Mouse (Mus musculus) CH12.LX (cell line): ENCODE measurements at regions not wholly inside any gene's neighbourhood (a gene's known extent, or its start where the extent isn't known, plus 50 kb on each side); places are given as distances from the start of the nearest gene placed in this dataset.
A peak's percentile ranks its signal among the peaks of the same experiment; 100 is the strongest.

Experiments
- DNase-seq: peaks from one replicate; pipeline ENCODE4 v3.0.0-alpha.2; 2013; ENCODE audit errors: extremely low read depth
- H3K27ac ChIP-seq: 2 replicates; pipeline ENCODE4 v1.5.1; 2012; ENCODE audit warnings: low read depth, mild to moderate bottlenecking, control low read depth, moderate library complexity; ENCODE audit not compliant: insufficient read depth
- H3K27me3 ChIP-seq: replicated peaks from 2 replicates; pipeline ENCODE3; 2012; ENCODE audit warnings: inconsistent platforms
- H3K36me3 ChIP-seq, 2 experiments: replicated peaks in 1 of 2; 2 replicates each; pipeline versions ENCODE3 to v1.6.1; 2012; ENCODE audit warnings: inconsistent platforms in 1 of 2, low read length in 1 of 2, mild to moderate bottlenecking in 1 of 2, mixed read lengths in 1 of 2, moderate library complexity in 1 of 2; ENCODE audit not compliant: control insufficient read depth in 1 of 2, insufficient read depth in 1 of 2
- H3K4me1 ChIP-seq, 2 experiments: 2 replicates each; pipeline ENCODE4 v1.6.1; 2012; ENCODE audit warnings: inconsistent platforms in 1 of 2, moderate library complexity in 1 of 2; ENCODE audit not compliant: insufficient read depth in 2 of 2, control insufficient read depth in 1 of 2
- H3K4me2 ChIP-seq: 2 replicates; pipeline ENCODE4 v1.6.1; 2012; ENCODE audit warnings: low read depth, mild to moderate bottlenecking, control low read depth; ENCODE audit not compliant: poor library complexity, insufficient read depth, severe bottlenecking
- H3K4me3 ChIP-seq, 3 experiments: fragments of 150-350 bp in 1 of 3; sonication (generic) in 1 of 3; replicated peaks in 1 of 3; 2 replicates each; pipeline versions ENCODE3 to v1.5.1; 2011 to 2012; ENCODE audit warnings: low read depth in 2 of 3, low read length in 2 of 3, mild to moderate bottlenecking in 2 of 3, moderate library complexity in 2 of 3, control low read depth in 1 of 3, improper control_type of control experiment in 1 of 3, inconsistent platforms in 1 of 3, mixed read lengths in 1 of 3; ENCODE audit not compliant: poor library complexity in 1 of 3
- H3K79me2 ChIP-seq: replicated peaks from 2 replicates; pipeline ENCODE4 v1.6.1; 2012; ENCODE audit warnings: mild to moderate bottlenecking, moderate library complexity; ENCODE audit not compliant: control insufficient read depth, poor library complexity, insufficient read depth, severe bottlenecking; ENCODE audit errors: extremely low read depth
- H3K9ac ChIP-seq: 2 replicates; pipeline ENCODE4 v1.6.1; 2012; ENCODE audit warnings: low read depth, mild to moderate bottlenecking, control low read depth, moderate library complexity; ENCODE audit not compliant: insufficient read depth
- H3K9me3 ChIP-seq: replicated peaks from 2 replicates; pipeline ENCODE3; 2012; ENCODE audit warnings: low read length, inconsistent platforms, mixed read lengths
- CHD1 ChIP-seq: IDR thresholded peaks from 2 replicates; pipeline ENCODE4 v1.6.1; 2012; ENCODE audit warnings: low read depth, low read length, improper control_type of control experiment, inconsistent platforms
- CTCF ChIP-seq, 2 experiments: IDR thresholded peaks in 1 of 2; conservative IDR thresholded peaks in 1 of 2; 2 replicates each; pipeline ENCODE4 v1.5.1; 2011 to 2012; ENCODE audit warnings: low read depth in 2 of 2, low read length in 2 of 2, improper control_type of control experiment in 1 of 2, inconsistent platforms in 1 of 2, mild to moderate bottlenecking in 1 of 2, moderate library complexity in 1 of 2
- E2F4 ChIP-seq: IDR thresholded peaks from 2 replicates; pipeline ENCODE4 v1.6.1; 2011; ENCODE audit warnings: low read depth, low read length, improper control_type of control experiment; ENCODE audit not compliant: insufficient replicate concordance
- ELF1 ChIP-seq: IDR thresholded peaks from 2 replicates; pipeline ENCODE4 v1.6.1; 2014; ENCODE audit warnings: low read depth, mild to moderate bottlenecking, inconsistent platforms, low read length, improper control_type of control experiment
- EP300 ChIP-seq: IDR thresholded peaks from 2 replicates; pipeline ENCODE4 v1.6.1; 2011; ENCODE audit warnings: low read length, improper control_type of control experiment
- GABPA ChIP-seq: IDR thresholded peaks from 2 replicates; pipeline ENCODE4 v1.6.1; 2012; ENCODE audit warnings: low read depth, low read length, improper control_type of control experiment, inconsistent platforms; ENCODE audit not compliant: insufficient replicate concordance
- HCFC1 ChIP-seq: IDR thresholded peaks from 2 replicates; pipeline ENCODE4 v1.6.1; 2012; ENCODE audit warnings: low read depth, mild to moderate bottlenecking, inconsistent platforms, low read length, improper control_type of control experiment
- JUND ChIP-seq: conservative IDR thresholded peaks from 2 replicates; pipeline ENCODE4 v1.6.1; 2011; ENCODE audit warnings: low read depth, low read length, improper control_type of control experiment
- KAT2A ChIP-seq: IDR thresholded peaks from 2 replicates; pipeline ENCODE4 v1.6.1; 2012; ENCODE audit warnings: low read length, improper control_type of control experiment, inconsistent platforms; ENCODE audit not compliant: insufficient replicate concordance
- MAFK ChIP-seq: IDR thresholded peaks from 2 replicates; pipeline ENCODE4 v1.6.1; 2011; ENCODE audit warnings: low read length, improper control_type of control experiment; ENCODE audit not compliant: insufficient replicate concordance
- MAX ChIP-seq: IDR thresholded peaks from 2 replicates; pipeline ENCODE4 v1.6.1; 2011; ENCODE audit warnings: low read length, improper control_type of control experiment
- MEF2A ChIP-seq: IDR thresholded peaks from 2 replicates; pipeline ENCODE4 v1.6.1; 2014; ENCODE audit warnings: low read depth, mild to moderate bottlenecking, inconsistent platforms, low read length, improper control_type of control experiment, borderline replicate concordance
- MXI1 ChIP-seq: IDR thresholded peaks from 2 replicates; pipeline ENCODE4 v1.6.1; 2011; ENCODE audit warnings: mild to moderate bottlenecking, low read depth, low read length, improper control_type of control experiment
- NELFE ChIP-seq: IDR thresholded peaks from 2 replicates; pipeline ENCODE4 v1.6.1; 2011; ENCODE audit warnings: low read depth, low read length, improper control_type of control experiment
- NRF1 ChIP-seq: IDR thresholded peaks from 2 replicates; pipeline ENCODE4 v1.6.1; 2014; ENCODE audit warnings: low read depth, mild to moderate bottlenecking, inconsistent platforms, low read length, improper control_type of control experiment, moderate library complexity
- PAX5 ChIP-seq: IDR thresholded peaks from 2 replicates; pipeline ENCODE4 v1.6.1; 2012; ENCODE audit warnings: low read length, inconsistent platforms, mixed read lengths
- POLR2A ChIP-seq: IDR thresholded peaks from 2 replicates; pipeline ENCODE4 v1.6.1; 2011; ENCODE audit warnings: low read depth, mild to moderate bottlenecking, improper control_type of control experiment, low read length
- POLR2AphosphoS2 ChIP-seq: IDR thresholded peaks from 2 replicates; pipeline ENCODE4 v1.6.1; 2011; ENCODE audit warnings: low read depth, low read length, improper control_type of control experiment
- RAD21 ChIP-seq: IDR thresholded peaks from 2 replicates; pipeline ENCODE4 v1.6.1; 2011; ENCODE audit warnings: low read depth, mild to moderate bottlenecking, low read length, improper control_type of control experiment, moderate library complexity
- SIN3A ChIP-seq: IDR thresholded peaks from 2 replicates; pipeline ENCODE4 v1.6.1; 2012; ENCODE audit warnings: low read length, improper control_type of control experiment, inconsistent platforms
- SMC3 ChIP-seq: IDR thresholded peaks from 2 replicates; pipeline ENCODE4 v1.6.1; 2011; ENCODE audit warnings: low read depth, low read length, improper control_type of control experiment
- TBP ChIP-seq: conservative IDR thresholded peaks from 2 replicates; pipeline ENCODE4 v1.6.1; 2011; ENCODE audit warnings: low read depth, low read length, improper control_type of control experiment
- TCF12 ChIP-seq: IDR thresholded peaks from 2 replicates; pipeline ENCODE4 v1.6.1; 2014; ENCODE audit warnings: low read depth, mild to moderate bottlenecking, inconsistent platforms, low read length, improper control_type of control experiment
- UBTF ChIP-seq: IDR thresholded peaks from 2 replicates; pipeline ENCODE4 v1.6.1; 2012; ENCODE audit warnings: low read depth, mild to moderate bottlenecking, inconsistent platforms, low read length, improper control_type of control experiment, moderate library complexity
- USF1 ChIP-seq: IDR thresholded peaks from 2 replicates; pipeline ENCODE4 v1.6.1; 2014; ENCODE audit warnings: low read depth, mild to moderate bottlenecking, inconsistent platforms, low read length, improper control_type of control experiment
- ZC3H11A ChIP-seq: IDR thresholded peaks from 2 replicates; pipeline ENCODE4 v1.6.1; 2012; ENCODE audit warnings: low read depth, mild to moderate bottlenecking, inconsistent platforms, low read length, improper control_type of control experiment
- ZKSCAN1 ChIP-seq: IDR thresholded peaks from 2 replicates; pipeline ENCODE4 v1.6.1; 2012; ENCODE audit warnings: low read depth, inconsistent platforms, low read length, improper control_type of control experiment, borderline replicate concordance
- ZMIZ1 ChIP-seq: IDR thresholded peaks from 2 replicates; pipeline ENCODE4 v1.6.1; 2012; ENCODE audit warnings: low read depth, mild to moderate bottlenecking, inconsistent platforms, low read length, improper control_type of control experiment
- ZNF384 ChIP-seq: IDR thresholded peaks from 2 replicates; pipeline ENCODE4 v1.6.1; 2012; ENCODE audit warnings: low read depth, low read length, improper control_type of control experiment, inconsistent platforms
- dilution Hi-C: fragments of 300-500 bp; cut with MboI; formaldehyde crosslinking; loops from 2 replicates; pipeline ENCODE4 v1.14.3; 2020; ENCODE audit warnings: low sequenced_read_pairs; ENCODE audit not compliant: extremely low pct_unique_long_range_greater_than_20kb, extremely low pct_ligation_motif_present
- in situ Hi-C: fragments of 300-500 bp; cut with MboI; formaldehyde crosslinking; loops from 3 replicates; pipeline ENCODE4 v1.14.3; 2019; ENCODE audit warnings: low sequenced_read_pairs, low pct_ligation_motif_present, low pct_unique_long_range_greater_than_20kb, mixed read lengths

- TF ChIP-seq TBP (no peak), CTCF (conservative IDR thresholded peaks at IDR 0.05 in 1 of 2, IDR thresholded peaks at IDR 0.05 in 1 of 2; ENCODE audit: low read depth in 2 of 2, low read length in 2 of 2) (no peak), PAX5 (no peak)
- peaks cover 0 to 5% of the 10 kb centered on the region in 2 experiments; a peak in 2 of 4 replicates for H3K4me1 ChIP-seq
- no peaks in the 10 kb centered on the region for H3K9me3 ChIP-seq
- in situ Hi-C loops: loop anchor here (10.0 kb wide), 1 partner anchor 402 kb away; no protein-coding TSS in a partner anchor
- no peaks in the 10 kb centered on the region for H3K79me2 ChIP-seq
- DNase-seq: no peak
- H3K27ac ChIP-seq: no peak overlapping the region
- H3K36me3 ChIP-seq: no peaks in the 10 kb centered on the region
- dilution Hi-C loops: no loop called here
- no peak overlapping the region for H3K4me2 ChIP-seq
- H3K27me3 ChIP-seq: no peaks in the 10 kb centered on the region
- no peak overlapping the region for H3K9ac ChIP-seq
- no peak overlapping the region for H3K4me3 ChIP-seq
Observed at GRCm38 (mm10) chr3:70102593-70103213, 95.3 kb downstream of the Otol1 start.

GRCm38 (mm10) chr3:70103983-70104827, 96.8 kb downstream of the Otol1 start:
- no peaks in the 10 kb centered on the region for H3K36me3 ChIP-seq
- H3K4me1 ChIP-seq: peaks cover 0 to 5% of the 10 kb centered on the region in 2 experiments; a peak in 2 of 4 replicates
- H3K27me3 ChIP-seq: no peaks in the 10 kb centered on the region
- H3K9me3 ChIP-seq: no peaks in the 10 kb centered on the region
- H3K79me2 ChIP-seq: no peaks in the 10 kb centered on the region
- peak overlapping the region; percentile 85 for H3K4me2 ChIP-seq
- DNase-seq: peak; percentile 86
- peak overlapping the region; percentile 78 for H3K27ac ChIP-seq
- peak overlapping the region; percentile 78 for H3K9ac ChIP-seq
- dilution Hi-C loops (no loop called here), in situ Hi-C loops (loop anchor here (10.0 kb wide), 1 partner anchor 401 kb away; no protein-coding TSS in a partner anchor)
- peak overlapping the region; percentile 55 to 63 (median 59) for H3K4me3 ChIP-seq
- no peak for TF ChIP-seq PAX5
- TF ChIP-seq POLR2A: no peak
- peak; percentile 29; the same call in 1 of the 2 replicates for TF ChIP-seq ZC3H11A
- peak; percentile 45 for TF ChIP-seq HCFC1
- TF ChIP-seq KAT2A: no peak
- no peak; the same call in none of the 2 replicates for TF ChIP-seq MXI1
- TF ChIP-seq CTCF (conservative IDR thresholded peaks at IDR 0.05 in 1 of 2, IDR thresholded peaks at IDR 0.05 in 1 of 2; ENCODE audit: low read depth in 2 of 2, low read length in 2 of 2): peak; percentile 63 to 91
- no peak for TF ChIP-seq ZKSCAN1
- 0 out of 2 replicates have a peak, but pooled peaks have one; percentile 7 for TF ChIP-seq MAFK
- peak; percentile 77 for TF ChIP-seq SMC3
- no peak for TF ChIP-seq ZNF384
- no peak for TF ChIP-seq USF1
- TF ChIP-seq E2F4: no peak
- TF ChIP-seq SIN3A: peak; percentile 68
- TF ChIP-seq EP300: peak; percentile 53; the same call in 1 of the 2 replicates
- peak; percentile 96 for TF ChIP-seq RAD21
- TF ChIP-seq POLR2AphosphoS2: no peak
- peak; percentile 79 for TF ChIP-seq MAX
- TF ChIP-seq JUND: peak; percentile 38; the same call in 1 of the 2 replicates
- TF ChIP-seq TCF12: peak; percentile 64
- no peak for TF ChIP-seq NRF1
- no peak for TF ChIP-seq ZMIZ1
- TF ChIP-seq MEF2A: peak; percentile 87
- TF ChIP-seq NELFE: no peak
- no peak for TF ChIP-seq CHD1
- TF ChIP-seq ELF1: peak; percentile 54; the same call in 1 of the 2 replicates
- TF ChIP-seq UBTF: no peak
- no peak for TF ChIP-seq GABPA
